Mouse (Mus musculus) liver, embryonic 13.5 days (tissue): ENCODE data around the gene Gm15023. TPM values are rescaled to one million over a fixed set of nuclear protein-coding genes. Genes with fewer than 3 reads are reported as not detected.
"Not testable (repeated sequence)": the region's sequence is repeated elsewhere in the genome, so short reads cannot be mapped to it uniquely, and the experiment has no call there.

Source experiments
- ATAC-seq: fragments of 200-750 bp; cut with Nextera tagmentation; 2 replicates; pipeline ENCODE4 v1.8.0; 2017; ENCODE audit warnings: low read depth, mild to moderate bottlenecking, moderate number of reproducible peaks, moderate library complexity
- DNase-seq: peaks from one replicate; pipeline ENCODE4 v3.0.0; 2022
- H3K27ac ChIP-seq: fragments of 300-500 bp; sonication (generic); 2 replicates; pipeline ENCODE4 v1.5.1; 2015; ENCODE audit warnings: moderate library complexity, mild to moderate bottlenecking, inconsistent platforms
- H3K27me3 ChIP-seq: fragments of 300-500 bp; sonication (generic); 2 replicates; pipeline ENCODE4 v1.6.1; 2015; ENCODE audit warnings: mild to moderate bottlenecking, inconsistent platforms
- H3K36me3 ChIP-seq: fragments of 300-500 bp; sonication (generic); 2 replicates; pipeline ENCODE4 v1.6.1; 2015; ENCODE audit warnings: mild to moderate bottlenecking, inconsistent platforms
- H3K4me1 ChIP-seq: fragments of 300-500 bp; sonication (generic); replicated peaks from 2 replicates; pipeline ENCODE4 v1.6.1; 2015; ENCODE audit warnings: inconsistent platforms
- H3K4me2 ChIP-seq: fragments of 300-500 bp; sonication (generic); 2 replicates; pipeline ENCODE4 v1.6.1; 2015; ENCODE audit warnings: inconsistent platforms, mild to moderate bottlenecking, moderate library complexity
- H3K4me3 ChIP-seq: fragments of 300-500 bp; sonication (generic); replicated peaks from 2 replicates; pipeline ENCODE4 v1.5.1; 2015; ENCODE audit warnings: mild to moderate bottlenecking, inconsistent platforms
- H3K9ac ChIP-seq: fragments of 300-500 bp; sonication (generic); 2 replicates; pipeline ENCODE4 v1.6.1; 2015; ENCODE audit warnings: mild to moderate bottlenecking, inconsistent platforms
- H3K9me3 ChIP-seq: fragments of 300-500 bp; sonication (generic); replicated peaks from 2 replicates; pipeline ENCODE4 v1.6.1; 2016; ENCODE audit warnings: inconsistent platforms
- WGBS: fragments of 180-500 bp; shearing (Covaris S2); methylation state at CpG from one replicate; pipeline ENCODE4 v1.1.7; 2015; ENCODE audit not compliant: insufficient replicate concordance; 5-methylcytosine and 5-hydroxymethylcytosine counted together
- polyA plus RNA-seq: library from polyadenylated mRNA; unstranded; fragments of >200 nt; fragmentation: Nextera tagmentation; extraction: Ambion mirVana; gene quantifications from 2 replicates; pipeline ENCODE4 v1.2.1, GENCODE M21; 2015

Gm15023 gene
- not detected in 2 replicates for polyA plus RNA-seq

GRCm38 (mm10) chrX:135177532-135177931 lies at the start of gene Gm15023:
Gene Gm15023 (minus strand): TSS chrX:135177632.
- H3K9ac ChIP-seq, H3K9me3 ChIP-seq, H3K4me3 ChIP-seq, H3K4me2 ChIP-seq, ATAC-seq, H3K27me3 ChIP-seq, DNase-seq, H3K27ac ChIP-seq, H3K4me1 ChIP-seq, H3K36me3 ChIP-seq: not testable (repeated sequence)
- WGBS: 83% methylated on average over 7 of the region's 14 CpGs

- Histone ChIP-seq H3K36me3 (no peaks in the 10 kb centered on the region), H3K4me2 (no peak within 1 kb of the TSS), H3K4me3 (no peak within 1 kb of the TSS), H3K27ac (no peak within 1 kb of the TSS), H3K4me1 (no peaks in the 10 kb centered on the region), H3K9me3 (no peaks in the 10 kb centered on the region), H3K9ac (no peak within 1 kb of the TSS), H3K27me3 (peaks cover 9% of the 10 kb centered on the region; the same call in 1 of the 2 replicates)
- DNase-seq: no peak
- 28% methylated on average over 12 of the region's 13 CpGs for WGBS
- ATAC-seq: no peak
Measured at GRCm38 (mm10) chrX:135210436-135211221, 33.2 kb upstream of the Gm15023 start, which contains the start of gene Tceal6. Gene Tceal6 (minus strand): TSS chrX:135210687.

GRCm38 (mm10) chrX:135209773-135210435 lies 32.5 kb upstream of the Gm15023 start:
- not testable (repeated sequence) for H3K4me2 ChIP-seq, DNase-seq, H3K36me3 ChIP-seq, H3K27me3 ChIP-seq, H3K27ac ChIP-seq, H3K4me3 ChIP-seq, ATAC-seq, H3K4me1 ChIP-seq, H3K9ac ChIP-seq, H3K9me3 ChIP-seq
- WGBS: 30% methylated on average over 21 of the region's 21 CpGs

- not testable (repeated sequence) for DNase-seq, H3K4me2 ChIP-seq, H3K4me3 ChIP-seq, H3K27ac ChIP-seq, H3K27me3 ChIP-seq, H3K36me3 ChIP-seq, ATAC-seq, H3K9ac ChIP-seq, H3K9me3 ChIP-seq, H3K4me1 ChIP-seq
- WGBS: no CpG with 5 or more reads among the region's 6 CpGs
Measured at GRCm38 (mm10) chrX:135189924-135190323, 12.5 kb upstream of the Gm15023 start.

GRCm38 (mm10) chrX:135188661-135189060 lies 11.2 kb upstream of the Gm15023 start:
- H3K4me2 ChIP-seq, H3K9me3 ChIP-seq, H3K4me3 ChIP-seq, H3K36me3 ChIP-seq, DNase-seq, H3K27ac ChIP-seq, H3K4me1 ChIP-seq, ATAC-seq, H3K9ac ChIP-seq, H3K27me3 ChIP-seq: not testable (repeated sequence)
- WGBS: no CpG with 5 or more reads among the region's 3 CpGs

Other genes with a start within 250 kb of the Gm15023 start
- 0.33 and 0.36 TPM in 2 replicates for gene Nxf2, start 212.9 kb downstream of the Gm15023 start, polyA plus RNA-seq
- gene Zmat1, start 168.4 kb downstream of the Gm15023 start, polyA plus RNA-seq: 1.2 and 1.7 TPM in 2 replicates
- 0.25 and 0.32 TPM in 2 replicates for gene Tceal6, start 33.1 kb upstream of the Gm15023 start, polyA plus RNA-seq
- not detected in 2 replicates for gene Pramel3, start 124.7 kb upstream of the Gm15023 start, polyA plus RNA-seq
- gene Gm5128, start 195.7 kb upstream of the Gm15023 start, polyA plus RNA-seq: not detected in 2 replicates